Comparison of ENCODE assay signal across 8 mouse cellular contexts in the genomic region with DNA sequence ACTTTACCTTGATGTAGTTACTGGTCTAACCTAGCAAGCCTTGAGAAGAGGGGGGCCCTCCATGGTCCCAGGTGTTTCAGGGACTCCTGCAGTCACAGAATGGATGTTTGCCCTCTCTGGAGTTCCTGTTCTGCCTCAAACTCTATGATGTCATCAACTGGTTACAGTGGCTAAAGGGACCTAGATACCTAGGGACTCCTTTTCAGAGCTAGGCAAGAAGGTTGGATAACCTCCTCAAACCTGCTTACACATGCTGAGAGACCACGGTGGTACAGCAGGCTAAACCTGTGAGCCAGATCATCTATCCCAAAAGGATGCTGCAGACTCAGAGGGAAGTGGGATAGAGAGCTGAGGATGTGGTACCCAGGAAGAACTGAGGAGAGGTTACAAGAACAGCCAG. TPM values are rescaled to one million over a fixed set of nuclear protein-coding genes. Genes with fewer than 3 reads are reported as not detected.
DNase-seq lines count a peak whose midpoint lies in the region; ATAC-seq lines count a peak whose summit lies in the region.

TSS of gene Hk1 (minus strand) at position 101 of the 400 bp plus-strand sequence.

- intact Hi-C loops in left cerebral cortex, postnatal 25 days (cut with DNase I): no loop called here

- no peaks in the 10 kb centered on the region for H3K36me3 ChIP-seq in liver, embryonic 11.5 days (ENCODE audit: control insufficient read depth, insufficient read depth, low read length)
- H3K36me3 ChIP-seq in heart, embryonic 14.5 days (ENCODE audit: control insufficient read depth, insufficient read depth, low read length): no peaks in the 10 kb centered on the region
- H3K36me3 ChIP-seq in neural tube, embryonic 12.5 days: no peaks in the 10 kb centered on the region

- no peaks in the 10 kb centered on the region for H3K4me1 ChIP-seq in liver, embryonic 11.5 days (replicated peaks; ENCODE audit: control insufficient read depth, insufficient read depth, low read length)
- H3K4me1 ChIP-seq in brown adipose tissue, adult 24 weeks (ENCODE audit: control insufficient read depth, insufficient read depth, insufficient read length, low read length): no peaks in the 10 kb centered on the region
- H3K4me1 ChIP-seq in heart, embryonic 14.5 days (ENCODE audit: control insufficient read depth in 2 of 2, insufficient read depth in 2 of 2, low read length in 2 of 2): no peaks in the 10 kb centered on the region
- no peaks in the 10 kb centered on the region for H3K4me1 ChIP-seq in neural tube, embryonic 12.5 days

- no peak within 1 kb of the TSS for H3K4me2 ChIP-seq in liver, embryonic 11.5 days
- no peak within 1 kb of the TSS for H3K4me2 ChIP-seq in heart, embryonic 14.5 days (ENCODE audit: low read length)
- H3K4me2 ChIP-seq in neural tube, embryonic 12.5 days (replicated peaks): no peak within 1 kb of the TSS

- H3K9me3 ChIP-seq in liver, embryonic 11.5 days (ENCODE audit: control insufficient read depth, low read length): no peaks in the 10 kb centered on the region
- no peaks in the 10 kb centered on the region for H3K9me3 ChIP-seq in heart, embryonic 14.5 days (ENCODE audit: control insufficient read depth, low read length)
- no peaks in the 10 kb centered on the region for H3K9me3 ChIP-seq in neural tube, embryonic 12.5 days

- H3K27ac ChIP-seq in liver, embryonic 11.5 days (ENCODE audit: low read depth, low read length): no peak within 1 kb of the TSS
- H3K27ac ChIP-seq in brown adipose tissue, adult 24 weeks (replicated peaks; ENCODE audit: low read depth, low read length): no peak within 1 kb of the TSS
- no peak within 1 kb of the TSS for H3K27ac ChIP-seq in heart, embryonic 14.5 days (replicated peaks in 1 of 2; ENCODE audit: control insufficient read depth in 1 of 2, insufficient read depth in 1 of 2, low read depth in 2 of 2, low read length in 2 of 2)
- H3K27ac ChIP-seq in neural tube, embryonic 12.5 days: no peak within 1 kb of the TSS

- no peak within 1 kb of the TSS for H3K9ac ChIP-seq in liver, embryonic 11.5 days (ENCODE audit: low read depth, low read length)
- no peak within 1 kb of the TSS for H3K9ac ChIP-seq in heart, embryonic 14.5 days (ENCODE audit: low read length)
- H3K9ac ChIP-seq in neural tube, embryonic 12.5 days: no peak within 1 kb of the TSS

- DNase-seq in liver, embryonic 11.5 days (ENCODE audit: low spot score): no peak
- no peak for DNase-seq in liver
- DNase-seq in left cerebral cortex, postnatal 25 days (ENCODE audit: low spot score in 2 of 2): no peak
- no peak for DNase-seq in urinary bladder, postnatal 25 days (ENCODE audit: low spot score)
- no peak for DNase-seq in T-cell, adult 2 months (ENCODE audit: low spot score)

- H3K4me3 ChIP-seq in liver, embryonic 11.5 days (ENCODE audit: low read depth, low read length): no peak within 1 kb of the TSS
- H3K4me3 ChIP-seq in brown adipose tissue, adult 24 weeks (ENCODE audit: insufficient read depth, low read depth, low read length): no peak within 1 kb of the TSS
- no peak within 1 kb of the TSS for H3K4me3 ChIP-seq in heart, embryonic 14.5 days (ENCODE audit: control insufficient read depth in 1 of 2, insufficient read depth in 1 of 2, low read depth in 1 of 2, low read length in 2 of 2)
- H3K4me3 ChIP-seq in neural tube, embryonic 12.5 days: no peak within 1 kb of the TSS

- H3K27me3 ChIP-seq in liver, embryonic 11.5 days (replicated peaks; ENCODE audit: control insufficient read depth, insufficient read depth, low read length): no peaks in the 10 kb centered on the region
- H3K27me3 ChIP-seq in heart, embryonic 14.5 days (ENCODE audit: control insufficient read depth, insufficient read depth, low read length): no peaks in the 10 kb centered on the region
- no peaks in the 10 kb centered on the region for H3K27me3 ChIP-seq in neural tube, embryonic 12.5 days (replicated peaks)

- 73% methylated on average over 1 of the region's 1 CpGs for WGBS in liver, embryonic 11.5 days
- WGBS in heart, embryonic 14.5 days: 84% methylated on average over 1 of the region's 1 CpGs
- 81% methylated on average over 1 of the region's 1 CpGs for WGBS in neural tube, embryonic 12.5 days

- ATAC-seq in liver, embryonic 11.5 days (replicated peaks; ENCODE audit: low FRiP score): no peak
- ATAC-seq in heart, embryonic 14.5 days (ENCODE audit: insufficient number of reproducible peaks, insufficient read depth, low FRiP score, low read depth): no peak
- ATAC-seq in neural tube, embryonic 12.5 days (ENCODE audit: low FRiP score, low read depth): no peak

RNA-seq across cellular contexts. Expression of gene Hk1, which starts in this region (rescaled TPM):
- polyA plus RNA-seq in liver, embryonic 11.5 days (2014; fragmentation: Nextera tagmentation; extraction: Ambion mirVana): 123 and 141 TPM in 2 replicates
- 19.8 and 27.2 TPM in 2 replicates for polyA plus RNA-seq in brown adipose tissue, adult 24 weeks (2012; ENCODE audit: insufficient read depth, insufficient read length, missing spikeins)
- polyA plus RNA-seq in heart, embryonic 14.5 days (2014; fragmentation: Nextera tagmentation; extraction: Ambion mirVana): 112 and 132 TPM in 2 replicates
- 100 to 1,000 TPM; 305 to 321 TPM for total RNA-seq in left cerebral cortex, postnatal 25 days (2021)
- polyA plus RNA-seq in neural tube, embryonic 12.5 days (2016; fragmentation: Nextera tagmentation; extraction: Ambion mirVana): 59.9 and 64.7 TPM in 2 replicates
